Mouse (Mus musculus): Measurements from ENCODE around the gene Gm20503.

- TF ChIP-seq CTCF (conservative IDR thresholded peaks at IDR 0.05; ENCODE audit: low read length), result no peak
- TF ChIP-seq NANOG (IDR thresholded peaks at IDR 0.05; ENCODE audit: borderline replicate concordance, low read length), result no peak
Measured at GRCm38 (mm10) chr4:59037525-59037924, 34.5 kb downstream of the Gm20503 start.

Data from E14TG2a.4 (cell line).